In genomic region chrX:69364198-69364597, GRCm38 (mm10) we compare ENCODE assay signal across 9 mouse cellular contexts. TPM values are rescaled to one million over a fixed set of nuclear protein-coding genes. Genes with fewer than 3 reads are reported as not detected.
A peak's percentile ranks its signal among the peaks of the same experiment; 100 is the strongest.
DNase-seq lines count a peak whose midpoint lies in the region; ATAC-seq and TF ChIP-seq lines count a peak whose summit lies in the region.
"Had no signal": no experiment of that assay in that cellular context is flagged by ENCODE, and none has a peak within 500 bp of the region (broad histone marks: within the 10 kb centered on the region; RNA-seq: fewer than 3 reads in every experiment).

No protein-coding gene starts in this region.

- no peak overlapping the region for H3K27ac ChIP-seq in intestine, embryonic 15.5 days
- H3K27ac ChIP-seq in intestine, postnatal 0 days (ENCODE audit: low read depth, low read length): no peak overlapping the region
- no peak overlapping the region for H3K27ac ChIP-seq in forebrain, postnatal 0 days (ENCODE audit: low read depth, low read length)
- H3K27ac ChIP-seq in midbrain, embryonic 13.5 days: no peak overlapping the region
- H3K27ac ChIP-seq in gastrocnemius, adult 2 months: no peak overlapping the region

- H3K4me1 ChIP-seq in intestine, embryonic 15.5 days (replicated peaks): no peaks in the 10 kb centered on the region
- no peaks in the 10 kb centered on the region for H3K4me1 ChIP-seq in intestine, postnatal 0 days (replicated peaks; ENCODE audit: control insufficient read depth, insufficient read depth, low read length)
- H3K4me1 ChIP-seq in forebrain, postnatal 0 days (ENCODE audit: insufficient read depth): no peaks in the 10 kb centered on the region
- H3K4me1 ChIP-seq in midbrain, embryonic 13.5 days (replicated peaks): peaks cover 5% of the 10 kb centered on the region; the same call in 1 of the 2 replicates

- peaks cover 4% of the 10 kb centered on the region for H3K27me3 ChIP-seq in intestine, embryonic 15.5 days (replicated peaks)
- H3K27me3 ChIP-seq in intestine, postnatal 0 days (replicated peaks; ENCODE audit: control insufficient read depth, insufficient read depth, low read length): peaks cover 4% of the 10 kb centered on the region; the same call in 1 of the 2 replicates
- H3K27me3 ChIP-seq in forebrain, postnatal 0 days (ENCODE audit: insufficient read depth, low read length): no peaks in the 10 kb centered on the region
- H3K27me3 ChIP-seq in midbrain, embryonic 13.5 days: no peaks in the 10 kb centered on the region

- intact Hi-C loops in gastrocnemius, adult 2 months (cut with DNase I): no loop called here

- H3K9me3 ChIP-seq in intestine, embryonic 15.5 days: no peaks in the 10 kb centered on the region
- no peaks in the 10 kb centered on the region for H3K9me3 ChIP-seq in intestine, postnatal 0 days (ENCODE audit: control insufficient read depth)
- H3K9me3 ChIP-seq in forebrain, postnatal 0 days (ENCODE audit: low read length): no peaks in the 10 kb centered on the region
- H3K9me3 ChIP-seq in midbrain, embryonic 13.5 days: no peaks in the 10 kb centered on the region

- no peak overlapping the region for H3K4me2 ChIP-seq in intestine, embryonic 15.5 days (replicated peaks)
- H3K4me2 ChIP-seq in intestine, postnatal 0 days (replicated peaks; ENCODE audit: low read depth): no peak overlapping the region
- peak overlapping the region; percentile 21; the same call in 1 of the 2 replicates for H3K4me2 ChIP-seq in forebrain, postnatal 0 days (ENCODE audit: low read depth)
- H3K4me2 ChIP-seq in midbrain, embryonic 13.5 days (replicated peaks): 0 out of 2 replicates have a peak overlapping the region, but pooled peaks have one; percentile 5

- 5% methylated on average over 2 of the region's 2 CpGs for WGBS in intestine, embryonic 15.5 days
- 6% methylated on average over 2 of the region's 2 CpGs for WGBS in intestine, postnatal 0 days
- WGBS in forebrain, postnatal 0 days: 11% methylated on average over 2 of the region's 2 CpGs
- 9% methylated on average over 2 of the region's 2 CpGs for WGBS in midbrain, embryonic 13.5 days

- peak; percentile 60 for DNase-seq in embryo, embryonic 10.5 days (ENCODE audit: low spot score)
- DNase-seq in forebrain, postnatal 0 days: no peak
- DNase-seq in thymus, postnatal 14 days: no peak
- no peak for DNase-seq in gastrocnemius, adult 2 months
- DNase-seq: heart, postnatal 10 days had no signal

- peak; percentile 37 for ATAC-seq in intestine, embryonic 15.5 days
- no peak for ATAC-seq in intestine, postnatal 0 days
- no peak for ATAC-seq in forebrain, postnatal 0 days
- no peak for ATAC-seq in midbrain, embryonic 13.5 days
- ATAC-seq in erythroblast, adult 5-6 weeks (replicated peaks; ENCODE audit: low FRiP score, poor library complexity, severe bottlenecking): no peak

- no peaks in the 10 kb centered on the region for H3K36me3 ChIP-seq in intestine, embryonic 15.5 days
- H3K36me3 ChIP-seq in intestine, postnatal 0 days (ENCODE audit: control insufficient read depth, insufficient read depth): no peaks in the 10 kb centered on the region
- no peaks in the 10 kb centered on the region for H3K36me3 ChIP-seq in forebrain, postnatal 0 days (ENCODE audit: insufficient read depth)
- H3K36me3 ChIP-seq in midbrain, embryonic 13.5 days: no peaks in the 10 kb centered on the region

- no peak overlapping the region for H3K4me3 ChIP-seq in intestine, embryonic 15.5 days (replicated peaks)
- H3K4me3 ChIP-seq in intestine, postnatal 0 days (ENCODE audit: low read depth, low read length): no peak overlapping the region
- no peak overlapping the region for H3K4me3 ChIP-seq in forebrain, postnatal 0 days (ENCODE audit: low read depth, low read length)
- H3K4me3 ChIP-seq in midbrain, embryonic 13.5 days (replicated peaks): no peak overlapping the region
- H3K4me3 ChIP-seq in gastrocnemius, adult 2 months: no peak overlapping the region

- TF ChIP-seq CTCF in intestine, postnatal 0 days (IDR thresholded peaks at IDR 0.05; ENCODE audit: low read depth): no peak
- no peak for TF ChIP-seq CTCF in forebrain, postnatal 0 days (IDR thresholded peaks at IDR 0.05; ENCODE audit: low read depth)
- TF ChIP-seq CTCF in gastrocnemius, adult 2 months (IDR thresholded peaks at IDR 0.05): no peak

- no peak overlapping the region for H3K9ac ChIP-seq in intestine, embryonic 15.5 days
- no peak overlapping the region for H3K9ac ChIP-seq in intestine, postnatal 0 days (ENCODE audit: low read depth, low read length)
- no peak overlapping the region for H3K9ac ChIP-seq in forebrain, postnatal 0 days
- no peak overlapping the region for H3K9ac ChIP-seq in midbrain, embryonic 13.5 days (replicated peaks)

RNA-seq across cellular contexts. Expression of gene Aff2, which starts 4.1 kb away (rescaled TPM):
- polyA plus RNA-seq in intestine, embryonic 15.5 days (2015; fragmentation: Nextera tagmentation; extraction: Ambion mirVana): 3.2 and 3.4 TPM in 2 replicates
- 3.2 and 3.4 TPM in 2 replicates for polyA plus RNA-seq in intestine, postnatal 0 days (2015; fragmentation: Nextera tagmentation; extraction: Ambion mirVana)
- total RNA-seq in forebrain, postnatal 0 days (2014; rRNA removed): 18.1 and 18.4 TPM in 2 replicates
- polyA plus RNA-seq in forebrain, postnatal 0 days (2015; fragmentation: Nextera tagmentation; extraction: Ambion mirVana): 8.2 and 11.4 TPM in 2 replicates
- polyA plus RNA-seq in midbrain, embryonic 13.5 days (2015; fragmentation: Nextera tagmentation; extraction: Ambion mirVana): 13.2 and 16.0 TPM in 2 replicates
- total RNA-seq in erythroblast, adult 5-6 weeks (2015; ENCODE audit: low replicate concordance): 0.84 and 2.9 TPM in 2 replicates
- total RNA-seq in erythroblast, adult 5-6 weeks (2017; ENCODE audit: low replicate concordance): 1.3 TPM in 2 replicates
- 1 to 10 TPM in 1 of 2 experiments, under 1 TPM in 1; 0.66 to 1.2 TPM for total RNA-seq in gastrocnemius, adult 2 months (2021)

Comparison
In these comparisons a context has a peak if more than half of its experiments do, and no peak if none do; other contexts are left out.
1. H3K4me2 ChIP-seq: peak in forebrain, postnatal 0 days (single experiment) and midbrain, embryonic 13.5 days (single experiment); none in intestine, embryonic 15.5 days (single experiment) and intestine, postnatal 0 days (single experiment).